Mouse (Mus musculus): ENCODE measurements around the gene Cul7. TPM values are rescaled to one million over a fixed set of nuclear protein-coding genes. Genes with fewer than 3 reads are reported as not detected.

The Cul7 gene
- polyA plus RNA-seq, 1 experiment from 2014 or later: 28.2 TPM

DNA sequence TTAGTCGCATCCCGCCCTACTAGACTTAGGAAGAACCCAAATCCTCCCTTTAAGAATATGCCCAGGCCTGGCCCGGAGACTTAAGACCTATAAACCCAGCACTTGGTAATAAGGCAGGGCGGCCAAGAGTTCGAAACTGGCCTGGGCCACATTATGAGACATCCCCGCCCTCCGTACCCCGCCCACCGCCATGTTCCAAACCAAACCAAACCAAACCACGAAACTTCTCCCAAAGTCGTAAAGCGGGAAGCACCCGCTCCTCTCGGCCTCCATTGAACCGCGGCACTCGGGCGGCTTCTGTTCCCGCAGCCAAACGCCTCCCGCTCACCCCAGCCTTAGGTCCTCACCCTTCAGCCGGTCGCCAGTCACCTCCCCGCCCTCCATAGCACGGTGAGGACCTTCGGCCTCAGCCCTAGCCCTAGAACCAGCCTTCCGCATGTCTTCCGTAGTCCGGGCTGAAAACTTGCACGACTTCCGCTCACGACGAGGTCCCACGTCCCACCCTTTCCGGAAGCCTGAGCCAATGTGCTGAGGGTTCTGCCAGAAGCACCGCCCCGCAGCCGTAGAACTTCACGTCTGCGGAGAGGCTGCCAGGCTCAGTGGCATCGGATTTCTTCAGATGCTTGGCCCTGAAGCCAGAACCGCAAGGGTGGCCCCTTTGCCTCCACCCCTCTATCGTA is 23.9 kb downstream of the Cul7 start, which contains the start of gene Rrp36:
Rrp36 (minus strand) TSS at position 503 of the 680 bp plus-strand sequence.
- peaks cover 24% of the 10 kb centered on the region for H3K4me1 ChIP-seq (replicated peaks; ENCODE audit: control insufficient read depth, insufficient read depth, low read length)
- no peaks in the 10 kb centered on the region for H3K27me3 ChIP-seq (replicated peaks; ENCODE audit: control insufficient read depth, insufficient read depth, low read length)
- H3K9me3 ChIP-seq (ENCODE audit: control insufficient read depth, low read length): no peaks in the 10 kb centered on the region
- peak; percentile 93 for ATAC-seq (replicated peaks; ENCODE audit: low FRiP score)
- peak within 1 kb of the TSS; percentile 85 for H3K9ac ChIP-seq (ENCODE audit: low read depth, low read length)
- H3K27ac ChIP-seq (ENCODE audit: low read depth, low read length): peak within 1 kb of the TSS; percentile 86
- DNase-seq (ENCODE audit: low spot score): peak; percentile 89
- H3K4me3 ChIP-seq (ENCODE audit: low read depth, low read length): peak within 1 kb of the TSS; percentile 88
- under 1% methylated on average over 43 of the region's 43 CpGs for WGBS
- peak within 1 kb of the TSS; percentile 83 for H3K4me2 ChIP-seq
- H3K36me3 ChIP-seq (ENCODE audit: control insufficient read depth, insufficient read depth, low read length): peaks cover 33% of the 10 kb centered on the region

DNA sequence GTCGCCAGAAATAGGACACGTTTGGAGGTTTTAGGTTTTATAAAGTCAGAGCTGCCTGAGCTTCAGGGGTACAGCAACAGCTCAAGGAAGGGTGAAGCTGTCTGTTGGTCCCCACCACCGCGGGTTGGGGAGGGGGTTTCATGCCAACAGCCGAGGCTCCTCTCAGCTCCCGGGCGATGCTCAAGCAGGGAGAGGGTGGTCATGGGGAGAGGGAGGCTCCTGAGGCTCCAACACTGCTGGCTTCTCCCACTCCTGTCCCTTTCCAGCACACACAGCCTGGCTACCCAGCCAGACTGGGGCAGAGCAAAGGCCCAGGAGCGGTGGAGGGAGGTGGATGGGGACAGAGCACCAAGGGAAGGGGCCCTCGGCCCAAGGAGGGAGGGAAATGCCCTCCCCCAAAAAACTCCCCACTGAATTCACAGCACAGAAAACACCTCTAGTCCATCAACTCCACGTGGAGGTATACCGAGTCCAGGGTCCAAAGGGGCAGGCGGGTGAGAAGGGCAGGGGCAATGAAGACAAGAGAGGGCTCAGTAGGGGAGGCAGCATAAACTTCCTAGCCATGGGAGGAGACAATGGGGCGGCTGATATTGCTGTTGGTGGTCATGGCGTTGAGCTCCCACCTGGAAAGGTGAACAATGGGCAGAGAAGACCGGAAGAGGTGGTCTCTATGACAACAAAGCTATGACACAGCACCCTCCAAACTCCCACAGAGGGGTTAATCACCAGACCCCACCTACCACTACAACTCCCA is 24.6 kb downstream of the Cul7 start:
- peaks cover 29% of the 10 kb centered on the region for H3K36me3 ChIP-seq (ENCODE audit: control insufficient read depth, insufficient read depth, low read length)

DNA sequence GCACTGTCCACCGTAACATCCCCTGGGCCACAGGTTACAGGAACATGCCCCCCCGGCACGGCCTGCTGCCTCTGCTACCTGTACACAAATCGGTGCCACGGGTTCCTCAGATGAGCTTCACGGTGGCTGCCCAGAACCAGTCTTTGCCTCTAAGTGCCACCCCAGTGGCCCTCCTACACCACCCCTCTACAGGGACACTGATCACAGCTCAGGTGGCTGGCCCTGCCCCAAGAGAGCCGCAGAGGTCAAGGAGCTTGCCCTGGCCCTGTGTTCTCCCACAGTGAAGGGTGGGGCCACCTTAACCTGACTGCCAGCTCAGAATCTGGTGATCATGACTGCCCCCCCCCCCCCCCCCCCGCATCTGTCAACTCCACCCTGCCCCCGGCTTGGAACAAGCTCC is 28.3 kb downstream of the Cul7 start, which contains the start of gene Mea1:
Mea1 (plus strand) TSS at position 378 of the 400 bp plus-strand sequence.
- Histone ChIP-seq H3K36me3 (ENCODE audit: control insufficient read depth, insufficient read depth, low read length) (peaks cover 21% of the 10 kb centered on the region), H3K27me3 (replicated peaks; ENCODE audit: control insufficient read depth, insufficient read depth, low read length) (no peaks in the 10 kb centered on the region), H3K27ac (ENCODE audit: low read depth, low read length) (0 out of 2 replicates have a peak within 1 kb of the TSS, but pooled peaks have one; percentile 79), H3K4me2 (peak within 1 kb of the TSS; percentile 97), H3K9me3 (ENCODE audit: control insufficient read depth, low read length) (no peaks in the 10 kb centered on the region), H3K9ac (ENCODE audit: low read depth, low read length) (peak within 1 kb of the TSS; percentile 63), H3K4me1 (replicated peaks; ENCODE audit: control insufficient read depth, insufficient read depth, low read length) (peaks cover 31% of the 10 kb centered on the region), H3K4me3 (ENCODE audit: low read depth, low read length) (peak within 1 kb of the TSS; percentile 70)
- no peak for ATAC-seq (replicated peaks; ENCODE audit: low FRiP score)
- DNase-seq (ENCODE audit: low spot score): no peak
- 91% methylated on average over 8 of the region's 9 CpGs for WGBS

More for the DNA sequence above, 24.6 kb downstream of the Cul7 start:
- H3K4me2 ChIP-seq: peak overlapping the region; percentile 83
- H3K27ac ChIP-seq (ENCODE audit: low read depth, low read length): peak overlapping the region; percentile 86
- H3K4me3 ChIP-seq (ENCODE audit: low read depth, low read length): peak overlapping the region; percentile 88
- H3K9ac ChIP-seq (ENCODE audit: low read depth, low read length): peak overlapping the region; percentile 61
- H3K27me3 ChIP-seq (replicated peaks; ENCODE audit: control insufficient read depth, insufficient read depth, low read length): no peaks in the 10 kb centered on the region
- DNase-seq (ENCODE audit: low spot score) (no peak), ATAC-seq (replicated peaks; ENCODE audit: low FRiP score) (peak; percentile 30)
- 31% methylated on average over 15 of the region's 15 CpGs for WGBS
- H3K4me1 ChIP-seq (replicated peaks; ENCODE audit: control insufficient read depth, insufficient read depth, low read length): peaks cover 32% of the 10 kb centered on the region
- H3K9me3 ChIP-seq (ENCODE audit: control insufficient read depth, low read length): no peaks in the 10 kb centered on the region

DNA sequence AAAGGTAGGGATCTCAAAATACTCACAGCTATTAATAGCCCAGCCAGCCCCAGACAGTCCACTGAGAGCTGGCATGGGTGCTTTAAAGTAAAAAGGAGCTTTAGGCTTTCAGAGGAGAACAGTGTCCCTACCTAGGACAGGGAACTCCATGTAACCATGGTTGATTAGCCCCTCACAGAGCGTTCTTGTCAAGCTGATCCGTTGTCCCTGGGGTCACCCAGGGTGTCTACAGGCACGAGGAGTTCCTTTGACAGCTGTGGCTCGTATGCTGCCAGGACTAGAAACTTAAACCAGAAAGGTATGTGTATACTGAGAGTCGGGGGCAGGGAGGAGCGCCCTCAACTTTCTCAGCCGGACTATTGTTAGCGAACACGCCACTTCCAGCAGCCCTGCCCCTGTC is 28.8 kb downstream of the Cul7 start:
- Histone ChIP-seq H3K9ac (ENCODE audit: low read depth, low read length) (peak overlapping the region; percentile 63), H3K36me3 (ENCODE audit: control insufficient read depth, insufficient read depth, low read length) (peaks cover 26% of the 10 kb centered on the region), H3K27me3 (replicated peaks; ENCODE audit: control insufficient read depth, insufficient read depth, low read length) (no peaks in the 10 kb centered on the region), H3K4me3 (ENCODE audit: low read depth, low read length) (peak overlapping the region; percentile 70), H3K27ac (ENCODE audit: low read depth, low read length) (0 out of 2 replicates have a peak overlapping the region, but pooled peaks have one; percentile 79), H3K9me3 (ENCODE audit: control insufficient read depth, low read length) (no peaks in the 10 kb centered on the region), H3K4me2 (peak overlapping the region; percentile 97), H3K4me1 (replicated peaks; ENCODE audit: control insufficient read depth, insufficient read depth, low read length) (peaks cover 31% of the 10 kb centered on the region)
- 68% methylated on average over 9 of the region's 9 CpGs for WGBS
- DNase-seq (ENCODE audit: low spot score) (no peak), ATAC-seq (replicated peaks; ENCODE audit: low FRiP score) (no peak)

DNA sequence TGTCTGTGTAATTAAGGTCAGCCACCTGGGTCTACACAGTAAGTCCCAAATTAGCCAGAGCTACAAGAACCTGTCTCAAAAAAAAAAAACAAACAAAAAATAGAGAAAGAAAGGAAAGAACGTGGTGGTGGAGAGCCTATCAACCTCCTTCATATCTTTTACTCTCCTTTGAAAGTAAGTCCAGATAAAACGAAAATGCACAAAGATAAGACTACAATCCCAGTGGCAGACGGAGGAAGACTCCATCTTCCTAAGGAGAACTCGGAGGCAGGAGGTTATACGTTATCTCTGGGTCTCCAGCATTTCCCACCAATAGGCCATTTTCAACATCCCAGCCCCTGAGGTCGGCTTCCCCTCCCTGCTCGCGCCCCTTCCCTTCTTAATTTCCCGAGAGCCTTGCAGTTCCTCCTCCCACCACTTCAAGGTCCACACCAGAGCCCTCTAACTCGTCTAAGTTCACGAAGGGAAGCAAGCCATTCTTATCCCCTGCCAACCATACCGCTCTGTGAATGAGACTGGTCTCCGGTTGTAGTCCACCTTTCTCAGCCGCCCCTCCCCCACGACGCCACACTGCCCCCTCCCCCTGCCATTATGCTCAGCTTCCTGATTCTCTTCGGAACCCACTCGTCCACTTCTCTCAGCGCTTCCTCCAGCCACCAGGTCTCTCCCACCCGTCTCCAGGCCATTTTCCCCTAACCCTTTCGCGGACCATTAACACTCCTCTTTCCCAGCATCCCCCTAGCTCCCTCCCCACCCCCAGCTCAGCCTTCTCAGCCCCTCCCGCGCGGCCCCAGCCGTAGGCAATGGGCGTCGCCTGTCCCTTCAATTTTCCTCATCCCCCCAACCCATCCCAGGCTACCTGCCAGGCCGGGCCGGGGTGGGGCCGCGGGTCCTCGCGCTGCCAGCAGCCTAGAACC is 30.0 kb downstream of the Cul7 start:
- peak; percentile 11 for ATAC-seq (replicated peaks; ENCODE audit: low FRiP score)
- peak overlapping the region; percentile 63 for H3K9ac ChIP-seq (ENCODE audit: low read depth, low read length)
- peaks cover 36% of the 10 kb centered on the region for H3K36me3 ChIP-seq (ENCODE audit: control insufficient read depth, insufficient read depth, low read length)
- peak overlapping the region; percentile 97 for H3K4me2 ChIP-seq
- DNase-seq (ENCODE audit: low spot score): no peak
- under 1% methylated on average over 34 of the region's 34 CpGs for WGBS
- no peaks in the 10 kb centered on the region for H3K27me3 ChIP-seq (replicated peaks; ENCODE audit: control insufficient read depth, insufficient read depth, low read length)
- peaks cover 23% of the 10 kb centered on the region for H3K4me1 ChIP-seq (replicated peaks; ENCODE audit: control insufficient read depth, insufficient read depth, low read length)
- no peaks in the 10 kb centered on the region for H3K9me3 ChIP-seq (ENCODE audit: control insufficient read depth, low read length)
- H3K4me3 ChIP-seq (ENCODE audit: low read depth, low read length): peak overlapping the region; percentile 70
- peak overlapping the region; percentile 79 for H3K27ac ChIP-seq (ENCODE audit: low read depth, low read length)

DNA sequence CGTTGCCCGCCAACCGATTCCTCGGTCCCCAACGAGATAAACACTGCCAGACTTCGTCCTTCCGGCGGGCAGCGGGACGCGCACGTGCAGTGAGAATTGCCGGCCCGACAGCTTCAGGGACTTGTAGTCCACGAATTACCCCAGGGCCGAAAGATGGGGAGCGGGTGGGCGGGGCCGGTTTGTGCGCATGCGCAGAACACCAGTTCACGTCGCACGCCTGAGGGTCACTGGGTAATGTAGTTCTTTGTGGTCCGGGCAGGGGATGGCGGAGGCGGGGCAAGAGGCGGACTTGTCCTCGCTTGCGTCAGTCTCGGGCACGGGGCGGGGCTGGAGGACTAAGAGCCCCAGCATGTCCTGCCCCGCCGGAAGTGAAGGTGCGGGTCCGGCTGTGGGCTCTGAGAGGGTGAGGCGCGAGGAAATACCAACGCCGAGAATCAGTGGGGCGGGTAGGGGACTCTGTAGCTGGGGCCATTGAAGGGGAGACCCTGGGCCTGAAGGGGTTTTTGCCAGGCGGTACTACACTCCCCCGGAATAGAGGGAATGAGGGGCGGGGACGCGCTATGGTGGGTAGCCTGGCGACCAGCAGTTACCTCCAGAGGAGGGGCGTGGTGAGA is 30.7 kb downstream of the Cul7 start, which contains the start of gene Klhdc3:
Klhdc3 (minus strand) TSS at position 155 of the 614 bp plus-strand sequence.
- Histone ChIP-seq H3K9me3 (ENCODE audit: control insufficient read depth, low read length) (no peaks in the 10 kb centered on the region), H3K9ac (ENCODE audit: low read depth, low read length) (peak within 1 kb of the TSS; percentile 70), H3K4me3 (ENCODE audit: low read depth, low read length) (peak within 1 kb of the TSS; percentile 70), H3K4me2 (peak within 1 kb of the TSS; percentile 97), H3K27me3 (replicated peaks; ENCODE audit: control insufficient read depth, insufficient read depth, low read length) (no peaks in the 10 kb centered on the region), H3K36me3 (ENCODE audit: control insufficient read depth, insufficient read depth, low read length) (peaks cover 41% of the 10 kb centered on the region), H3K4me1 (replicated peaks; ENCODE audit: control insufficient read depth, insufficient read depth, low read length) (peaks cover 23% of the 10 kb centered on the region), H3K27ac (ENCODE audit: low read depth, low read length) (peak within 1 kb of the TSS; percentile 79)
- DNase-seq (ENCODE audit: low spot score) (peak; percentile 100), ATAC-seq (replicated peaks; ENCODE audit: low FRiP score) (peak; percentile 98)
- WGBS: under 1% methylated on average over 49 of the region's 49 CpGs

DNA sequence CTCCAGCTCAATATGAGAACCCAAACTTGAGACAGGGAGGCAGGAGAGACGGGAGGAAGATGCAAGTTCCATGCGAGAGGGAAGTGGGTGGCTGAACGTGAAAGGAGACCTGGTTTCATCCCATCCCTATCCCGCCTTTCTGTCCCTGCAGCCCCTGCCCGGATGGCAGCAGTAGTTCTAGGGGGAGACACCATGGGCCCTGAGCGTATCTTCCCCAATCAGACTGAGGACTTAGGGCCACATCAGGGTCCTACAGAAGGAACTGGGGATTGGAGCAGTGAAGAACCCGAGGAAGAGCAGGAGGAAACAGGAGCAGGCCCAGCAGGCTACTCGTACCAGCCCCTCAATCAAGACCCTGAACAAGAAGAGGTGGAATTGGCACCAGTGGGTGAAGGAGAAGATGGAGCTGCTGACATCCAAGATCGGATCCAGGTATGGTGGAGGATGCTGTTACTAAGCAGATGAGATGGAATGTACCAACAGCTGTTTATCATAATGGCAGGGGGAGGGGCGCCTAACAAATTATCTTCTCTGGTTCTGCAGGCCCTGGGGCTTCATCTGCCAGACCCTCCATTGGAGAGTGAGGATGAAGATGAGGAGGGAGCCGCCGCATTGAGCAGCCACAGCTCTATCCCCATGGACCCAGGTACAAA is 31.5 kb downstream of the Cul7 start:
- H3K36me3 ChIP-seq (ENCODE audit: control insufficient read depth, insufficient read depth, low read length): peaks cover 40% of the 10 kb centered on the region
- H3K4me2 ChIP-seq: peak overlapping the region; percentile 97
- DNase-seq (ENCODE audit: low spot score): no peak
- H3K4me3 ChIP-seq (ENCODE audit: low read depth, low read length): peak overlapping the region; percentile 70
- peaks cover 23% of the 10 kb centered on the region for H3K4me1 ChIP-seq (replicated peaks; ENCODE audit: control insufficient read depth, insufficient read depth, low read length)
- 21% methylated on average over 12 of the region's 12 CpGs for WGBS
- H3K9me3 ChIP-seq (ENCODE audit: control insufficient read depth, low read length): no peaks in the 10 kb centered on the region
- no peak for ATAC-seq (replicated peaks; ENCODE audit: low FRiP score)
- H3K27me3 ChIP-seq (replicated peaks; ENCODE audit: control insufficient read depth, insufficient read depth, low read length): no peaks in the 10 kb centered on the region
- peak overlapping the region; percentile 79; the same call in 1 of the 2 replicates for H3K27ac ChIP-seq (ENCODE audit: low read depth, low read length)
- peak overlapping the region; percentile 70 for H3K9ac ChIP-seq (ENCODE audit: low read depth, low read length)

Measured in liver, embryonic 11.5 days (tissue).